Mouse (Mus musculus): ENCODE results near the gene Eef1akmt3.

GRCm38 (mm10) chr10:127090560-127091411, 49.5 kb upstream of the Eef1akmt3 start:
- TF ChIP-seq CTCF (IDR thresholded peaks at IDR 0.05) (no peak), EP300 (IDR thresholded peaks at IDR 0.05) (no peak)
